Mouse (Mus musculus): ENCODE data around the gene Colca2. TPM values are rescaled to one million over a fixed set of nuclear protein-coding genes. Genes with fewer than 3 reads are reported as not detected.

The Colca2 gene
- total RNA-seq (2023; ENCODE audit: inconsistent age): not detected in 4 replicates

GRCm38 (mm10) chr9:51278500-51279381, at the start of gene Colca2:
Gene Colca2 (minus strand): TSS chr9:51278569.

Other genes with a start within 250 kb of the Colca2 start
- not detected in 4 replicates for gene Btg4, start 217.7 kb downstream of the Colca2 start, total RNA-seq (2023; ENCODE audit: inconsistent age)
- not detected in 4 replicates for gene Layn, start 201.5 kb downstream of the Colca2 start, total RNA-seq (2023; ENCODE audit: inconsistent age)
- gene 4833427G06Rik, start 176.5 kb downstream of the Colca2 start, total RNA-seq (2023; ENCODE audit: inconsistent age): not detected in 4 replicates
- 0.06 to 0.09 TPM (median 0.06 TPM) in 3 of 4 replicates, not detected in the other for gene Gm32742, start 113.1 kb downstream of the Colca2 start, total RNA-seq (2023; ENCODE audit: inconsistent age)
- 376 to 438 TPM (median 413 TPM) in 4 replicates for gene Pou2af1, start 64.9 kb downstream of the Colca2 start, total RNA-seq (2023; ENCODE audit: inconsistent age)
- 0.78 to 1.5 TPM (median 0.92 TPM) in 4 replicates for gene 1810046K07Rik, start 50.3 kb upstream of the Colca2 start, total RNA-seq (2023; ENCODE audit: inconsistent age)

Data from B cell, adult (primary cell).